Mouse (Mus musculus): ENCODE measurements around the gene Fscn3. TPM values are rescaled to one million over a fixed set of nuclear protein-coding genes. Genes with fewer than 3 reads are reported as not detected.
A peak's percentile ranks its signal among the peaks of the same experiment; 100 is the strongest.

Gene Fscn3
- polyA plus RNA-seq, 1 experiment from 2014 or later: not detected

DNA sequence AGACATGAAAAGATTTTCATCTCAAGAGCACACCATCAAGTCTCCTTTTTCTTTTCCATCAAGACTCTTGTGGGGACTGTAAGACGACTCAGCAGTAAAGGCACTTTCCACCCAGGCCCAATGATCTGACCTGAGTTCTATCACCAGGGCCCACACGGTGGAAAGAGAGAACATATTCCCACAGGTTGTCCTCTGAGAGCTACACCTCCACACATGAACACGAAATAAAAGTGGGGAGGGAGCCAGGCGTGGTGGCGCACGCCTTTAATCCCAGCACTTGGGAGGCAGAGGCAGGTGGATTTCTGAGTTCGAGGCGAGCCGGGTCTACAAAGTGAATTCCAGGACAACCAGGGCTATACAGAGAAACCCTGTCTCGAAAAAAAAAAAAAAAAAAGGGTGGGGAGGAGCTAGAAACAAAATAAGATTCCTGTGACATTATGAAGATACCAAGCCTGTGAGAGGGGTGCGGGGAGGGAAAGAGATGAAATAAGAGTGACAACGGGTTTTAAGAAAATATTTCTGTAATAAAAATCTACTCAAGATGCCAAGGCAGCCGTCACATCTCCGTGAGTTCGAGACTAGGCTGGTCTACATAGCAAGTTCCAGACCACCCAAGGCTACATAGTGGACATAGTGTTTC is 4.8 kb upstream of the Fscn3 start:
- 0 out of 2 replicates have a peak overlapping the region, but pooled peaks have one; percentile 77 for H3K27ac ChIP-seq (replicated peaks; ENCODE audit: low read depth, low read length)
- H3K36me3 ChIP-seq (ENCODE audit: control insufficient read depth, insufficient read depth, low read length): peaks cover 33% of the 10 kb centered on the region
- ATAC-seq (ENCODE audit: low FRiP score, low TSS enrichment) (peak; percentile 1; the same call in 1 of the 2 replicates), DNase-seq (no peak)
- H3K27me3 ChIP-seq (ENCODE audit: control insufficient read depth, insufficient read depth, low read length): no peaks in the 10 kb centered on the region
- H3K9me3 ChIP-seq (ENCODE audit: control insufficient read depth, low read length): no peaks in the 10 kb centered on the region
- H3K9ac ChIP-seq (replicated peaks; ENCODE audit: low read length): no peak overlapping the region
- H3K4me2 ChIP-seq (ENCODE audit: low read length): peak overlapping the region; percentile 63
- peaks cover 26% of the 10 kb centered on the region for H3K4me1 ChIP-seq (ENCODE audit: control insufficient read depth, insufficient read depth, low read length)
- H3K4me3 ChIP-seq (replicated peaks; ENCODE audit: low read depth, low read length): peak overlapping the region; percentile 75
- 70% methylated on average over 15 of the region's 15 CpGs for WGBS

DNA sequence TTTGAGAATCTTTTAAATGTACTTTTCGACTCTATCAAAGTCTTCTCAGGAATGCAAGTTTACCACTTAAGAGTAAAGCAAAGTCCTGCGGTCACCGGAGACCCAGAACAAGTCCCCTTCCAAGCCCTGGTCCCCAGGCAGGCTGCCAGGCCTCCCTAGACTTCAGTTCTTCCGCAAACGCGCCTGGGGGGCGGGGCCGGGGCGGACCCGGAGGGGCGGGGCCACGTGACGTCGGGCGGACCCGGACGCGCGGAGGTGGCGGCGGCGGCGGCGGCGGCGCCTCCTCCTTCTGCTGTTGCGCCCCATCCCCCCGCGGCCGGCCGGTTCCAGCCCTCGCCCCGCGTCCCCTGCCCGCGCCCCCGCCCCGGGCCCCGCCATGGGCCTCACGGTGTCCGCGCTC is 4.3 kb upstream of the Fscn3 start, which contains the start of gene Arf5:
TSS of gene Arf5 (plus strand) at position 248 of the 400 bp plus-strand sequence.
- Histone ChIP-seq H3K4me2 (ENCODE audit: low read length) (peak within 1 kb of the TSS; percentile 63), H3K27ac (replicated peaks; ENCODE audit: low read depth, low read length) (peak within 1 kb of the TSS; percentile 77), H3K36me3 (ENCODE audit: control insufficient read depth, insufficient read depth, low read length) (peaks cover 27% of the 10 kb centered on the region), H3K27me3 (ENCODE audit: control insufficient read depth, insufficient read depth, low read length) (no peaks in the 10 kb centered on the region), H3K4me1 (ENCODE audit: control insufficient read depth, insufficient read depth, low read length) (peaks cover 26% of the 10 kb centered on the region), H3K9me3 (ENCODE audit: control insufficient read depth, low read length) (no peaks in the 10 kb centered on the region), H3K9ac (replicated peaks; ENCODE audit: low read length) (peak within 1 kb of the TSS; percentile 95), H3K4me3 (replicated peaks; ENCODE audit: low read depth, low read length) (peak within 1 kb of the TSS; percentile 75)
- peak; percentile 95 for DNase-seq
- ATAC-seq (ENCODE audit: low FRiP score, low TSS enrichment): peak; percentile 86
- under 1% methylated on average over 33 of the region's 42 CpGs for WGBS

DNA sequence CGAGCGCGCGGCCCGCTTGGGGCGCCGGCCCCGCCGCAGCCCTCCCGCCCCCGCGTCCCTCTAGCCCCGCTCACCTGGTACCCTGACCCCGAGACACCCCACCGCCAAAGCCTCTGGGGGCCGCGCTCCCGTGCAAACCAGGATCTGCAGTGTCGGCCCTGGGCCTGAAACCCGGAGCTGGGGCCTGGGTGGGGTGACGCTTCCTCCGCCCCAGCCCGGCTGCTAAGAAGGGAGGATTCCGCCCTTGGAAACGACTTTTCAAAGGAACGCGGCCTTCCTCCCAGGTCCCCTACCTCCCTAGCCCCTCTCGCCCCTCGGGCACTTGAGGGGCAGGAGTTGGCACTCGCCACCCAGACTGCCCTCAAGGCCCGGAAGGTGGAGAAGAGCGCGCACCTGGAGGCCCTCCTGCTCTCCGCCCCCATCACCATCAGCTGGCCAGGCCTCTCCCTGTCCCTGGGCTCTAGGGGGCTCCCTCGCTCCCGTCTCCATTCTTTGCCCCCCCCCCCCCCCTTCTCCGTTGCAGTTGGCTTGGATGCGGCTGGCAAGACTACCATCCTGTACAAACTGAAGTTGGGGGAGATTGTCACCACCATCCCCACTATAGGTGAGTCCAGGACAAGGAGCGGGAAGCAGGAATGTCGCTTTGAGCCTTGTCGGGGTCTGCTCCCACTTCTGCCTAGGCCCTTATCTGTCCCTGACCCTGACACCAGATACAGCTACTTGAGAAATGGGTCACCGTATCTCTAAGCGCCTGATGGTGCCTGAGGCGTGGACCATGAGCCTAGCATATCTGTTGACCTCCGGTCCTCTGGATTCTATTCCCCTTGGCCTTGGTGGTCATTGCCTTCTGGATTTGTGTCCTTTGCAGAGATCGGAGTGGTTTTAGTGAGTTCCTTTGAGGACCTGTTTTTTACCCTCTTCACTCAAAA is 3.6 kb upstream of the Fscn3 start:
- peaks cover 26% of the 10 kb centered on the region for H3K4me1 ChIP-seq (ENCODE audit: control insufficient read depth, insufficient read depth, low read length)
- no peaks in the 10 kb centered on the region for H3K9me3 ChIP-seq (ENCODE audit: control insufficient read depth, low read length)
- peak overlapping the region; percentile 77 for H3K27ac ChIP-seq (replicated peaks; ENCODE audit: low read depth, low read length)
- DNase-seq: peak; percentile 63
- 11% methylated on average over 45 of the region's 46 CpGs for WGBS
- ATAC-seq (ENCODE audit: low FRiP score, low TSS enrichment): peak; percentile 55
- H3K27me3 ChIP-seq (ENCODE audit: control insufficient read depth, insufficient read depth, low read length): no peaks in the 10 kb centered on the region
- peak overlapping the region; percentile 75 for H3K4me3 ChIP-seq (replicated peaks; ENCODE audit: low read depth, low read length)
- peak overlapping the region; percentile 95 for H3K9ac ChIP-seq (replicated peaks; ENCODE audit: low read length)
- H3K4me2 ChIP-seq (ENCODE audit: low read length): peak overlapping the region; percentile 63
- peaks cover 20% of the 10 kb centered on the region for H3K36me3 ChIP-seq (ENCODE audit: control insufficient read depth, insufficient read depth, low read length)

DNA sequence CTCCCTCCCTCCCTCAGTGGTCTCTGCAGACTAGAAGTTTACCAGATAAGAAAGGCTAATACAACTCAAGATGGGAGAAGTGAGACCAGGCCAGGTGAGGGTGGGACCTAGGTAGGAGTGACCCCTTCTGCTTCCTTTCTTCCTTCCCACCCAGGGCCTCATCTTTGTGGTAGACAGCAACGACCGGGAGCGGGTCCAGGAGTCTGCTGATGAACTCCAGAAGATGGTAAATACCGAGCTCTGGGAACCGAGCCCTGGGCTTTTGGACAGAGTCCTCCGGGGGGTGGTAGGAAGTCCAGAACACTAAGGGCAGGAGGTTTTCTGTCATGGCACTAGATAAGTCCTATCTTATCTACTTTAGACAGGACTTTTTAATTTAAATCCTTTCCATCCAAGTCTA is 2.6 kb upstream of the Fscn3 start:
- DNase-seq (no peak), ATAC-seq (ENCODE audit: low FRiP score, low TSS enrichment) (no peak)
- H3K4me2 ChIP-seq (ENCODE audit: low read length): peak overlapping the region; percentile 63
- H3K27me3 ChIP-seq (ENCODE audit: control insufficient read depth, insufficient read depth, low read length): no peaks in the 10 kb centered on the region
- H3K36me3 ChIP-seq (ENCODE audit: control insufficient read depth, insufficient read depth, low read length): peaks cover 18% of the 10 kb centered on the region
- H3K4me1 ChIP-seq (ENCODE audit: control insufficient read depth, insufficient read depth, low read length): peaks cover 26% of the 10 kb centered on the region
- 98% methylated on average over 6 of the region's 6 CpGs for WGBS
- no peaks in the 10 kb centered on the region for H3K9me3 ChIP-seq (ENCODE audit: control insufficient read depth, low read length)
- H3K9ac ChIP-seq (replicated peaks; ENCODE audit: low read length): no peak overlapping the region
- no peak overlapping the region for H3K27ac ChIP-seq (replicated peaks; ENCODE audit: low read depth, low read length)
- H3K4me3 ChIP-seq (replicated peaks; ENCODE audit: low read depth, low read length): no peak overlapping the region

DNA sequence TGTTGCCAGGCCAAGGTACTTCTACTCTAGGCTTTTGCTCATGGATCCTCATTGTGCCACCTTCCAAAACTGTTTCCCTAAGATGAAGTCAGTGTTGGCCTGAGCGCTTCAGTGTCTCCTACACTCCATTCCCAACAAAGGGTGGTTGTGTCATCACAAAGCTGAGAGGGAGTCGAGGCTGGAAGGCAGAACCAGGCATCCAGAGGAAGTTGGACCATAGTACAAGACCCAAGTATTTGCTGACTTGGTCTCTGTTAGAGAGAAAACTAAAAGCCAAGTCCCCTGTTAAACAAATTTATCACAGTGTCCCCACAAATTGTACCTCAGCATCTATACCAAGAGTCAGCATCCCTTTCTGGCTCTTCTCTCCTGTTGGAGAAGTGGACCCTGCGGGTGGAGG is 701 bp downstream of the Fscn3 start, which contains the start of gene Gcc1:
TSS of gene Gcc1 (minus strand) at position 101 of the 400 bp plus-strand sequence.
- Histone ChIP-seq H3K9ac (replicated peaks; ENCODE audit: low read length) (no peak within 1 kb of the TSS), H3K9me3 (ENCODE audit: control insufficient read depth, low read length) (no peaks in the 10 kb centered on the region), H3K4me3 (replicated peaks; ENCODE audit: low read depth, low read length) (no peak within 1 kb of the TSS), H3K4me2 (ENCODE audit: low read length) (no peak within 1 kb of the TSS), H3K4me1 (ENCODE audit: control insufficient read depth, insufficient read depth, low read length) (peaks cover 10% of the 10 kb centered on the region; the same call in 1 of the 2 replicates), H3K36me3 (ENCODE audit: control insufficient read depth, insufficient read depth, low read length) (peaks cover 18% of the 10 kb centered on the region), H3K27ac (replicated peaks; ENCODE audit: low read depth, low read length) (no peak within 1 kb of the TSS), H3K27me3 (ENCODE audit: control insufficient read depth, insufficient read depth, low read length) (no peaks in the 10 kb centered on the region)
- 91% methylated on average over 3 of the region's 3 CpGs for WGBS
- DNase-seq (no peak), ATAC-seq (ENCODE audit: low FRiP score, low TSS enrichment) (no peak)

DNA sequence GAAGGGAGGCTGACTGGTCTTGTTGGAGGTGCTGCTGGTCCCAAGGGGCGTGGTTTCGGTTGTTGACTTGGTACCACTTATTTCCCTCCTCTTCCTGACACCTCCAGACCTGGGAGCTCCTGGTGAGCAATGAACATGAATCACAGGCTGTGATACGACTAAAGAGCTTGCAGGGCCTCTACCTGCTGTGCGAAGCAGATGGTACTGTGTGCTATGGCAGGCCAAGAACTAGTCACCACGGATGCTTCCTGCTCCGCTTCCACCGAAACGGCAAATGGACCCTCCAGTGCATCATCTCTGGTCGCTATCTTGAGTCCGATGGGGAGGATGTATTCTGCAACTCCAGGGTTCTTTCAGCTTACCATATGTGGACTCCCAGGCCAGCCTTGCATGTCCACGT is 2.3 kb downstream of the Fscn3 start:
- no peak for DNase-seq
- Histone ChIP-seq H3K27me3 (ENCODE audit: control insufficient read depth, insufficient read depth, low read length) (no peaks in the 10 kb centered on the region), H3K27ac (replicated peaks; ENCODE audit: low read depth, low read length) (no peak overlapping the region), H3K9ac (replicated peaks; ENCODE audit: low read length) (no peak overlapping the region), H3K36me3 (ENCODE audit: control insufficient read depth, insufficient read depth, low read length) (peaks cover 18% of the 10 kb centered on the region), H3K9me3 (ENCODE audit: control insufficient read depth, low read length) (no peaks in the 10 kb centered on the region), H3K4me2 (ENCODE audit: low read length) (no peak overlapping the region), H3K4me3 (replicated peaks; ENCODE audit: low read depth, low read length) (no peak overlapping the region), H3K4me1 (ENCODE audit: control insufficient read depth, insufficient read depth, low read length) (peaks cover 3% of the 10 kb centered on the region; the same call in 1 of the 2 replicates)
- WGBS: 90% methylated on average over 11 of the region's 11 CpGs
- ATAC-seq (ENCODE audit: low FRiP score, low TSS enrichment): no peak

DNA sequence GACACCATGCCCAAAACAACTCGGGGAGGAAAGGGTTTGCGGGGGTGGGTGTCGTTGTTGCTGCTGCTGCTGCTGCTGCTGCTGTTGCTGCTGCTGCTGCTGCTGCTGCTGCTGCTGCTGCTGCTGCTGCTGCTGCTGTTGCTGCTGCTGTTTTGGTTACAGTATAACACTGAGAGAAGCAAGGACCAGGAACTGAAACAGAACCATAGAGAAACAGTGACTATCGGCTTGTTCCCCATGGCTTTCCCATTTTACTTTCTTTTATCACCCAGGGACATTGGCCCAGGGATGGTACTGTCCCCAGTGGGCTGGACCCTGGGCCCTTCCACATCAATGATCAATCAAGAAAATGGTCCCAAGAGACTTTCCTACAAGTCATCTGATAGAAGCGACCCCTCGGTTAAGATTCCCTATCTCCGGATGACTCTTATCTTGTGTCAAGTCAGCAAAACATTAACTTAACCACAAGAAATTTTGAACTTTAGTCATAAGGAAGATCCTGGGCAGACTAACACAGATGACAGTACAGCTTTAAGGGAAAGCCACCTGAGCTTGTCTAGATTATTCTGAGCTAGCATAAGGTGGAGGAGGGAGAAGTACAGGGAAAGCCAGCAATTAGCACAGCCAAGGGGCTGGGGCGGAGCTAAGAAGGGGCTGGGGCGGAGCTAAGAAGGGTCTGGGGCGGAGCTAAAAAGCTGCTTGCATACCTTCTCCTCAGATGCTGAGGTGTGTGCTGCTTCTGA is 3.4 kb downstream of the Fscn3 start:
- H3K9me3 ChIP-seq (ENCODE audit: control insufficient read depth, low read length): no peaks in the 10 kb centered on the region
- 82% methylated on average over 10 of the region's 10 CpGs for WGBS
- H3K36me3 ChIP-seq (ENCODE audit: control insufficient read depth, insufficient read depth, low read length): peaks cover 12% of the 10 kb centered on the region
- no peaks in the 10 kb centered on the region for H3K27me3 ChIP-seq (ENCODE audit: control insufficient read depth, insufficient read depth, low read length)
- H3K4me1 ChIP-seq (ENCODE audit: control insufficient read depth, insufficient read depth, low read length): no peaks in the 10 kb centered on the region
- no peak for ATAC-seq (ENCODE audit: low FRiP score, low TSS enrichment)
- no peak overlapping the region for H3K9ac ChIP-seq (replicated peaks; ENCODE audit: low read length)
- H3K4me3 ChIP-seq (replicated peaks; ENCODE audit: low read depth, low read length): no peak overlapping the region
- H3K27ac ChIP-seq (replicated peaks; ENCODE audit: low read depth, low read length): no peak overlapping the region
- no peak overlapping the region for H3K4me2 ChIP-seq (ENCODE audit: low read length)
- no peak for DNase-seq

DNA sequence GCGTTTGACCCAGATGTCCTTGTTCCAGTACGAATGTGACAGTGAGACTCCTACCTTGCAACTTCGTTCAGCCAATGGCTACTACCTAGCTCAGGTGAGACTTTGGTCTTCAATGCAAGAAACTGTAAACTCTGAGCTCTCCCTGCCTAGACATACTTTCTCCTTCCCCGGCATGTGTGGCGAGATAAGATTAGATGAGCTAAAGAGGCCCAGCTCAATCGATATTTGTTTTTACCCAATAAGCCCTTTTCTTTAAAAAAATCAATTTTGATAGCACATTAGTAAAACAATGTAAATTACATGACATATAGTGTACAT is 3.9 kb downstream of the Fscn3 start:
- Histone ChIP-seq H3K36me3 (ENCODE audit: control insufficient read depth, insufficient read depth, low read length) (peaks cover 7% of the 10 kb centered on the region; the same call in 1 of the 2 replicates), H3K9ac (replicated peaks; ENCODE audit: low read length) (no peak overlapping the region), H3K27ac (replicated peaks; ENCODE audit: low read depth, low read length) (no peak overlapping the region), H3K4me3 (replicated peaks; ENCODE audit: low read depth, low read length) (no peak overlapping the region), H3K4me1 (ENCODE audit: control insufficient read depth, insufficient read depth, low read length) (no peaks in the 10 kb centered on the region), H3K9me3 (ENCODE audit: control insufficient read depth, low read length) (no peaks in the 10 kb centered on the region), H3K27me3 (ENCODE audit: control insufficient read depth, insufficient read depth, low read length) (no peaks in the 10 kb centered on the region), H3K4me2 (ENCODE audit: low read length) (no peak overlapping the region)
- 73% methylated on average over 6 of the region's 6 CpGs for WGBS
- no peak for DNase-seq
- ATAC-seq (ENCODE audit: low FRiP score, low TSS enrichment): no peak
